Mouse (Mus musculus) heart, embryonic 11.5 days (tissue): ENCODE results near the gene 4931429L15Rik. TPM values are rescaled to one million over a fixed set of nuclear protein-coding genes. Genes with fewer than 3 reads are reported as not detected.

Experiments used
- ATAC-seq: fragments of 200-750 bp; cut with Nextera tagmentation; replicated peaks from 2 replicates; pipeline ENCODE4 v1.8.0; 2017; ENCODE audit warnings: moderate library complexity; ENCODE audit not compliant: insufficient number of reproducible peaks, low FRiP score, low TSS enrichment
- H3K27ac ChIP-seq: fragments of 300-500 bp; sonication (generic); 2 replicates; pipeline ENCODE4 v1.5.1; 2014; ENCODE audit warnings: mild to moderate bottlenecking, low read depth, low read length
- H3K27me3 ChIP-seq: fragments of 300-500 bp; sonication (generic); 2 replicates; pipeline ENCODE4 v1.6.1; 2014; ENCODE audit warnings: mild to moderate bottlenecking, low read length, mixed read lengths; ENCODE audit not compliant: control insufficient read depth, insufficient read depth
- H3K36me3 ChIP-seq: fragments of 300-500 bp; sonication (generic); 2 replicates; pipeline ENCODE4 v1.6.1; 2014; ENCODE audit warnings: mild to moderate bottlenecking, low read length, moderate library complexity, mixed read lengths; ENCODE audit not compliant: control insufficient read depth, insufficient read depth
- H3K4me1 ChIP-seq: fragments of 300-500 bp; sonication (generic); 2 replicates; pipeline ENCODE4 v1.6.1; 2014; ENCODE audit warnings: low read length; ENCODE audit not compliant: control insufficient read depth, insufficient read depth
- H3K4me2 ChIP-seq: fragments of 300-500 bp; sonication (generic); 2 replicates; pipeline ENCODE4 v1.6.1; 2014; ENCODE audit warnings: mild to moderate bottlenecking, moderate library complexity
- H3K4me3 ChIP-seq: fragments of 300-500 bp; sonication (generic); 2 replicates; pipeline ENCODE4 v1.5.1; 2014; ENCODE audit warnings: low read depth, low read length
- H3K9ac ChIP-seq: fragments of 300-500 bp; sonication (generic); 2 replicates; pipeline ENCODE4 v1.6.1; 2014; ENCODE audit warnings: mild to moderate bottlenecking, low read depth, low read length, moderate library complexity
- H3K9me3 ChIP-seq: fragments of 300-500 bp; sonication (generic); replicated peaks from 2 replicates; pipeline ENCODE4 v1.6.1; 2016; ENCODE audit warnings: low read length; ENCODE audit not compliant: control insufficient read depth
- whole genome bisulfite sequencing: fragments of 180-500 bp; shearing (Covaris S2); extraction: QIAGEN DNeasy Blood & Tissue Kit; methylation state at CpG from one replicate; pipeline ENCODE4 v1.1.7; 2014; ENCODE audit not compliant: insufficient replicate concordance; 5-methylcytosine and 5-hydroxymethylcytosine counted together
- polyA plus RNA-seq: library from polyadenylated mRNA; unstranded; fragments of >200 nt; fragmentation: Nextera tagmentation; extraction: Ambion mirVana; gene quantifications from 2 replicates; pipeline ENCODE4 v1.2.1, GENCODE M21; 2014

Gene 4931429L15Rik
- polyA plus RNA-seq, 1 experiment from 2014 or later: not detected

DNA sequence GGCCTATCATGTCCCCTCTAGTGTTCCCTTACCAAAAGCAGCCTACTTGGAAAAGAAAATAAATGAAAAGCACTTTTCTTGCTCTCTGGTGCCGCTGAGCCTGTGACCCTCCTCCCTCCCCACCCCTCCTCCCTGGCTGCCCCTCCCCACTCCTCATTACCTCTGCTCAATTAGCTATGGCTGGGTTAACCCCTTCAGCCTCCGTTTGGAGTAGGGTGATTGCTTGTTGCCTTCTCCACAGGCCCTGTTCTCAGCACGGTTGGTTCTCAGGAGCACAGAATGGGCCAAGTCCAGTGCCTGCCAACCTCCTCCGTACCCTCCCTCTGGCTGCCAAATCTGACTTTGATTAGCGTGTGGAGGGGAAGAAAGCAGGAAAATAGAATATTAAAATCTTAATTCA is 3.4 kb downstream of the 4931429L15Rik start:
- Histone ChIP-seq H3K36me3 (no peaks in the 10 kb centered on the region), H3K27me3 (peaks cover 14% of the 10 kb centered on the region; the same call in 1 of the 2 replicates), H3K4me1 (no peaks in the 10 kb centered on the region), H3K4me2 (no peak overlapping the region), H3K9me3 (no peaks in the 10 kb centered on the region), H3K9ac (no peak overlapping the region), H3K4me3 (no peak overlapping the region), H3K27ac (no peak overlapping the region)
- WGBS: 39% methylated on average over 5 of the region's 5 CpGs
- no peak for ATAC-seq

DNA sequence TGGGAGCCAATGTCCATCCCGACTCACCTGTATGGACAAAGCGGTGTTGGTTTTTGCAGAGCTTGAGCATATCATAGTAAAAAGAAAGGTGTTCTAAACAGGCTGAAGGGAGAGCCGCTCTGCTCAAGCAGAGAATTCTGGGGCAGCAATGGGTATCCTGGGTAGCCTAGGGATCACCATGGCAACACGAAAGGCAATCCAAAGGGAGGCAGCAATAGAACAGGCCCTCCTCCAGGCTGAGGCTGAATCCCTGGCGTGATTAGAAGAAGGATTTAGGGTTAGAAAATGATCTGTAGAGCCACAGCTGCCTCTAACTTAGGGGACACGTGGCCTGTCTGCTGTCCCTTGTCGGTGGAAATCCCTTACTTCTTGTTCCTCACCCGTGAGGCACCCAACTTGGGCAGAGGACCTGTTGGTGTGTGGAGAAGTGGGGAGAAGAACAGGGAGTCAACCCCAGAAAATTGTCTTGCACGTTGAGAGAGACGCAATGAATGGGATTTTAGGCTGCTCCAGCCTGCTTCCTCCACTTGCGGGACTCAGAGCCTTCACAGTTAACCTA is 3.9 kb downstream of the 4931429L15Rik start:
- H3K9me3 ChIP-seq: no peaks in the 10 kb centered on the region
- no peak for ATAC-seq
- no peak overlapping the region for H3K9ac ChIP-seq
- no peaks in the 10 kb centered on the region for H3K36me3 ChIP-seq
- no peak overlapping the region for H3K27ac ChIP-seq
- H3K4me1 ChIP-seq: no peaks in the 10 kb centered on the region
- H3K4me2 ChIP-seq: no peak overlapping the region
- no peak overlapping the region for H3K4me3 ChIP-seq
- H3K27me3 ChIP-seq: peaks cover 14% of the 10 kb centered on the region; the same call in 1 of the 2 replicates
- 48% methylated on average over 11 of the region's 11 CpGs for WGBS

DNA sequence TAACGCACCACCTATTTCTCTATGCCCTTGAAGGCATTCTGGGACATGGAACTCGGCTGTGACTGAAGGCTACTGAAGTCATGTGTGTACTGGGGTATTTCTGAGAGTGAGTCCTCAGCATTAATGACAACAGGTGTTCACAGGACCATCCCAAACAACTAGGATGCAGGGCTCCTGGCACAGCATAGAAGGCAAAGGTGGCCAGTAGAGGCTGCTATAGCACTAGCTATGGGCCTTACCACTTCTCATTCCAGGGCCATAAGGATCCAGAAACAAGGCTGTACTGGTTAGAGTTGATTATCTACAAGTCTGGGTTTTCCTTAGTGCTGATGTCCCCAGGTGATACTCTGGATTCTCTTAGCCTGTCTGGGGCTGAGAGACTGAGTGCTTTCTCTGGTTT is 4.9 kb downstream of the 4931429L15Rik start:
- no peak for ATAC-seq
- WGBS: 42% methylated on average over 2 of the region's 2 CpGs
- Histone ChIP-seq H3K9me3 (no peaks in the 10 kb centered on the region), H3K27me3 (peaks cover 14% of the 10 kb centered on the region; the same call in 1 of the 2 replicates), H3K36me3 (no peaks in the 10 kb centered on the region), H3K9ac (no peak overlapping the region), H3K4me3 (no peak overlapping the region), H3K27ac (no peak overlapping the region), H3K4me2 (no peak overlapping the region), H3K4me1 (no peaks in the 10 kb centered on the region)

DNA sequence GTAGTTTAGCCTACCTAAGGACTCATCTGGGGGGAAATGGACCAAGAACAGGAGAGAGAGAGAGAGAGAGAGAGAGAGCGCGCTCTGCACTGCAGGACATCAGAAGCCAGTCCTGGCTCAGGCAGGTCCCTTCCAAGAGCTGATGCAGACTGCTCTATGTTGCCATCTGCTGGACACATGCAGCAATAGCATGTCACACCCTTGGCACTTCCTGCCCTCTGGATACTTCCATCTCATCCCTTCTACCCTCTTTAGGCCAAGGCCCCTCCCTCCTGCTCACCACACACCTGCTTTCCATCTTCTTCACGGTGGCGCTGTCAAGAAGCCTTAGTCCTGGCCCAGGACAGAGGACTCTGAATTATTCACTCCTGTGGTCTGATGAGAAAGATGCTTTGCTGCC is 5.3 kb downstream of the 4931429L15Rik start:
- no peaks in the 10 kb centered on the region for H3K36me3 ChIP-seq
- H3K27ac ChIP-seq: no peak overlapping the region
- no peak; the same call in 1 of the 2 replicates for ATAC-seq

DNA sequence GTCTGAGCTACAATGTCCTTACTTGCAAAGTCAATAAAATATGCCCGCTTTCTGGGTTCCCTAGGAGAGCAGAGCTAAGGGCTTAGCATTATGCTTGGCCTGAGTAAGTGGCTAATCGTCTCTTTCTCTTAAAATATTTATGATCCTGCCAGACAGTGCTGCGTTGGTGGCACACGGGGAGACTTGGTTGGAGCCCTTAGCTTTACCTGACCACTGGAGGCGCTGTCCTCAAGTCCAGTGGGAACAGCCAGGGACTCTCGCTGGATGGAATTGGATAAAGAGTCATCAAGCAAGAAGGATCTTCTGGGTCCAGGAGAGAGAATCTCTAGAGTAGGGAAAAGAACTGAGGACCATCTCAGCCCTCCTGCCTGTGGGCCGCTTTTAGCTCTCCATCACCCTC is 10.7 kb downstream of the 4931429L15Rik start:
- H3K9ac ChIP-seq: no peak overlapping the region
- no peak overlapping the region for H3K4me2 ChIP-seq
- no peak for ATAC-seq

More for the DNA sequence above, 5.3 kb downstream of the 4931429L15Rik start:
- Histone ChIP-seq H3K27me3 (peaks cover 14% of the 10 kb centered on the region; the same call in 1 of the 2 replicates), H3K9me3 (no peaks in the 10 kb centered on the region), H3K4me2 (no peak overlapping the region), H3K4me3 (no peak overlapping the region), H3K4me1 (no peaks in the 10 kb centered on the region), H3K9ac (no peak overlapping the region)
- 4% methylated on average over 4 of the region's 4 CpGs for WGBS

DNA sequence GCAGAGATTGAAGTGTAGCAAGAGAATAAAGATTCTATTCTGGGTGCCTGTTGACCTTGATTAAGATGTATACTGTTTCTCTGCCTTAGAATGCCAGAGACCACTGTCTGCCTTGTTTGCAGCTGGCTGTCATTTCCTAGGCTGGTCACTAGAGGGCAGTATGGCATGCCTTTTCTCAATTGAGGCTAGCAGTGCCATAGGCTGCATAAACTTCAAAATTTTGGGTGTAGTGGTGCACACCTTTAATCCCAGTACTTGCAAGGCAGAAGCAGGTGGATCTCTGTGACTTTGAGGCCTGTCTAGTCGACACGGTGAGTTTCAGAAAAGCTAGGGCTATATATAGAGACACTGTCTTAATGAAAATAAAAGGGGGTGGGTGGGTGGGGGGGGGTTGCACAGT is 17.6 kb downstream of the 4931429L15Rik start:
- 9% methylated on average over 2 of the region's 2 CpGs for WGBS

More for the DNA sequence above, 10.7 kb downstream of the 4931429L15Rik start:
- no peak overlapping the region for H3K27ac ChIP-seq
- no peaks in the 10 kb centered on the region for H3K9me3 ChIP-seq
- no peaks in the 10 kb centered on the region for H3K36me3 ChIP-seq
- WGBS: 15% methylated on average over 7 of the region's 7 CpGs
- H3K27me3 ChIP-seq: peaks cover 9% of the 10 kb centered on the region; the same call in 1 of the 2 replicates
- H3K4me3 ChIP-seq: no peak overlapping the region
- no peaks in the 10 kb centered on the region for H3K4me1 ChIP-seq

DNA sequence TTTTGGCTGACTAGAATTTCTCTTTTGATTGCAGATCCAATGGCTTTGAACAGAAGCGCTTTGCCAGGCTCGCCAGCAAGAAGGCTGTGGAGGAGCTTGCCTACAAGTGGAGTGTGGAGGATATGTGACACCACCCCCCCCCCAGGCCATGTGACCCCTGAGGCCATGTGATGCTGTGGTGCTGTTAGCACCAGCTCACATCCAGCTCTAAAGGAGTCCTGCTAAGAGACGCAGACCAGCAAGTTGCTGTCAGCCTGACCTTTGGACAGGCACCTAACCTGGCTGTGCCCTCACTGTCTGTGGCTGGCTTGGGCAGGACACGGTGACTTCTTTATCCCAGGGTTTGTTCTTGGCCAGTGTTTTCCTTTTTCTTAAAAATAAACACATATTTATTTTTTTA is 21.4 kb downstream of the 4931429L15Rik start:
- Histone ChIP-seq H3K9ac (no peak overlapping the region), H3K4me3 (no peak overlapping the region), H3K27me3 (no peaks in the 10 kb centered on the region), H3K27ac (no peak overlapping the region), H3K4me1 (no peaks in the 10 kb centered on the region), H3K4me2 (no peak overlapping the region), H3K9me3 (no peaks in the 10 kb centered on the region), H3K36me3 (peaks cover 11% of the 10 kb centered on the region)
- WGBS: 74% methylated on average over 4 of the region's 4 CpGs
- no peak for ATAC-seq

More for the DNA sequence above, 17.6 kb downstream of the 4931429L15Rik start:
- Histone ChIP-seq H3K9me3 (no peaks in the 10 kb centered on the region), H3K4me3 (no peak overlapping the region), H3K4me1 (no peaks in the 10 kb centered on the region), H3K27me3 (no peaks in the 10 kb centered on the region), H3K27ac (no peak overlapping the region), H3K36me3 (peaks cover 6% of the 10 kb centered on the region), H3K4me2 (no peak overlapping the region), H3K9ac (no peak overlapping the region)
- ATAC-seq: no peak

DNA sequence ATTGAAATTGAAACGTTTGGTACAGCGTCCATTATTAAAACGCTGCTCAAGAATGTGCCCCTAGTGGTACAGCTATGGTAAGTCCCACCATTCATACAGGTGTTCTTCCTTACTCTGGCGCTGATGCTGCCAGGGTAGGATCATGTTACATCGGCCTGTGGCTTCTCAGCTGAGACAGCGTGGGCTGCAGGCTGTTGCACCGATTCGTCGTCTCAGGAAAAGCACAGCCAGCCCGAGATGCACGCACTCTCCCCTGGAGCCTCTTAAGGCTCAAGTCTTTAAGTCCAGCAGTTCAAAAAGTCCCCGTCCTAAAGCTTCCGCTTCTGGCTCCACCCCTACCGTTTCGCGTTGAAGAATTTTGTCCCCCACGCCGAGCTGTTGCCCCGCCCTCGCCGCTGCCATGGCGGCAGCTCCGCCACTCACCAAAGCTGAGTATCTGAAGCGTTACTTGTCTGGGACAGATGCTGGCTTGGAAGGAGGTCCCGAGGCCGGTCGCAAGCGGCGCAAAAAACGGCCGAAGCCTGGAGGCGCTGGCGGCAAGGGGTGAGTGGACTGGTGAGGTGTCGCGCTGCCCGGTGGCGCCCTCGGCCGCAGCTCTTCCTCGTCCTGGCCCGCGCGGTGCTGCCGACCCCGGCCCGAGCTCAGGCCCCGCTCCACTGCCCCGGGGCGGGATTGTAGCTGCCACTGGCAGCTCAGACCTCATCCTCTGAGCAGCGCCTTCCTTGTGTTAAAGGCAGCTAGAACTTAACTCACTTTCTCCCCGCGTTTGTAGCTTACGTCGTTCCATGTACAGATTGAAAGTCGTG is 37.0 kb downstream of the 4931429L15Rik start, which contains the start of gene Bud13:
Gene Bud13, plus strand, starts transcription at position 378 of the 806 bp plus-strand sequence.
- peak within 1 kb of the TSS; percentile 98 for H3K4me3 ChIP-seq
- ATAC-seq: peak; percentile 81
- H3K27ac ChIP-seq: peak within 1 kb of the TSS; percentile 85
- no peaks in the 10 kb centered on the region for H3K27me3 ChIP-seq
- H3K36me3 ChIP-seq: peaks cover 17% of the 10 kb centered on the region
- H3K4me2 ChIP-seq: peak within 1 kb of the TSS; percentile 62
- WGBS: 2% methylated on average over 55 of the region's 55 CpGs
- H3K9ac ChIP-seq: peak within 1 kb of the TSS; percentile 92
- H3K9me3 ChIP-seq: no peaks in the 10 kb centered on the region
- peaks cover 7% of the 10 kb centered on the region; the same call in 1 of the 2 replicates for H3K4me1 ChIP-seq
